Mouse (Mus musculus) limb, embryonic 11.5 days (tissue): ENCODE data around the gene Mrrf. TPM values are rescaled to one million over a fixed set of nuclear protein-coding genes. Genes with fewer than 3 reads are reported as not detected.
"Not testable (repeated sequence)": the region's sequence is repeated elsewhere in the genome, so short reads cannot be mapped to it uniquely, and the experiment has no call there.

ENCODE experiments used
- ATAC-seq: fragments of 200-750 bp; cut with Nextera tagmentation; 2 replicates; pipeline ENCODE4 v1.8.0; 2017; ENCODE audit warnings: low read depth; ENCODE audit not compliant: insufficient number of reproducible peaks, low FRiP score, low TSS enrichment
- DNase-seq: peaks from one replicate; pipeline ENCODE4 v3.0.0-alpha.2; 2015; ENCODE audit warnings: low spot score
- H3K27ac ChIP-seq: fragments of 300-500 bp; sonication (generic); replicated peaks from 2 replicates; pipeline ENCODE4 v1.5.1; 2014; ENCODE audit warnings: low read depth, mild to moderate bottlenecking, low read length
- H3K27me3 ChIP-seq: fragments of 300-500 bp; sonication (generic); 2 replicates; pipeline ENCODE4 v1.6.1; 2014; ENCODE audit warnings: mild to moderate bottlenecking, low read length, mixed read lengths; ENCODE audit not compliant: control insufficient read depth, insufficient read depth
- H3K36me3 ChIP-seq: fragments of 300-500 bp; sonication (generic); 2 replicates; pipeline ENCODE4 v1.6.1; 2014; ENCODE audit warnings: mild to moderate bottlenecking, low read length, moderate library complexity, mixed read lengths; ENCODE audit not compliant: control insufficient read depth, insufficient read depth
- H3K4me1 ChIP-seq: fragments of 300-500 bp; sonication (generic); 2 replicates; pipeline ENCODE4 v1.6.1; 2014; ENCODE audit warnings: low read length, mixed read lengths; ENCODE audit not compliant: control insufficient read depth, insufficient read depth
- H3K4me2 ChIP-seq: fragments of 300-500 bp; sonication (generic); 2 replicates; pipeline ENCODE4 v1.6.1; 2014; ENCODE audit warnings: low read depth, mild to moderate bottlenecking, moderate library complexity; ENCODE audit not compliant: severe bottlenecking
- H3K4me3 ChIP-seq: fragments of 300-500 bp; sonication (generic); 2 replicates; pipeline ENCODE4 v1.5.1; 2014; ENCODE audit warnings: low read depth, low read length
- H3K9ac ChIP-seq: fragments of 300-500 bp; sonication (generic); 2 replicates; pipeline ENCODE4 v1.6.1; 2014; ENCODE audit warnings: mild to moderate bottlenecking, low read length
- H3K9me3 ChIP-seq: fragments of 300-500 bp; sonication (generic); 2 replicates; pipeline ENCODE4 v1.6.1; 2016; ENCODE audit warnings: low read length; ENCODE audit not compliant: control insufficient read depth
- WGBS: fragments of 180-500 bp; shearing (Covaris S2); extraction: QIAGEN DNeasy Blood & Tissue Kit; methylation state at CpG from one replicate; pipeline ENCODE4 v1.1.7; 2014; 5-methylcytosine and 5-hydroxymethylcytosine counted together
- polyA plus RNA-seq: library from polyadenylated mRNA; unstranded; fragments of >200 nt; fragmentation: Nextera tagmentation; extraction: Ambion mirVana; gene quantifications from 2 replicates; pipeline ENCODE4 v1.2.1, GENCODE M21; 2014

Mrrf gene
- polyA plus RNA-seq, 1 experiment from 2014 or later = 26.5 TPM

- H3K27ac ChIP-seq = no peak overlapping the region
Observed at GRCm38 (mm10) chr2:36157461-36157860, 21.3 kb downstream of the Mrrf start.

DNA sequence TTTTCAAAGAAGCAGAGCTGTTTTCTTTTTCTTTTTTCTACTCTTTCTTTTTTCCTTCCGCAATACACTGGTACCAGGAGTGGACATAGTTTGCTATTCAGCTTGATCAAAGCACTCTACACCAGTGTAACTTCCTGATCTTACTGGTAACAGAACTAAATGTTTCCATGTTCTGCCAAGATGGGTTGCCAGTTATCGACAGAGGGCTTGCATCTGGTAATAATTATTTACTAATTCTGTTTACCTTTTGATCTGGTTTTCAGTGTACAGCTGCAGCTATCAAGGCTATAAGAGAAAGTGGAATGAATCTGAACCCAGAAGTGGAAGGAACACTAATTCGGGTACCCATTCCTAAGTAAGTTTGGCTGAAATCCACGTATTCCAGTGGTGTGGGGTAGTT, 23.1 kb downstream of the Mrrf start:
- Histone ChIP-seq H3K4me3 (no peak overlapping the region), H3K4me1 (no peaks in the 10 kb centered on the region), H3K9ac (no peak overlapping the region), H3K27ac (no peak overlapping the region), H3K9me3 (no peaks in the 10 kb centered on the region), H3K4me2 (no peak overlapping the region), H3K27me3 (no peaks in the 10 kb centered on the region), H3K36me3 (no peaks in the 10 kb centered on the region)
- 35% methylated on average over 4 of the region's 4 CpGs for WGBS
- no peak for DNase-seq
- no peak for ATAC-seq

More at GRCm38 (mm10) chr2:36157461-36157860, 21.3 kb downstream of the Mrrf start:
- Histone ChIP-seq H3K36me3 (no peaks in the 10 kb centered on the region), H3K9me3 (no peaks in the 10 kb centered on the region), H3K4me2 (no peak overlapping the region), H3K4me3 (no peak overlapping the region), H3K9ac (no peak overlapping the region), H3K4me1 (no peaks in the 10 kb centered on the region), H3K27me3 (no peaks in the 10 kb centered on the region)
- ATAC-seq = no peak
- no peak for DNase-seq
- WGBS = 94% methylated on average over 1 of the region's 1 CpGs

DNA sequence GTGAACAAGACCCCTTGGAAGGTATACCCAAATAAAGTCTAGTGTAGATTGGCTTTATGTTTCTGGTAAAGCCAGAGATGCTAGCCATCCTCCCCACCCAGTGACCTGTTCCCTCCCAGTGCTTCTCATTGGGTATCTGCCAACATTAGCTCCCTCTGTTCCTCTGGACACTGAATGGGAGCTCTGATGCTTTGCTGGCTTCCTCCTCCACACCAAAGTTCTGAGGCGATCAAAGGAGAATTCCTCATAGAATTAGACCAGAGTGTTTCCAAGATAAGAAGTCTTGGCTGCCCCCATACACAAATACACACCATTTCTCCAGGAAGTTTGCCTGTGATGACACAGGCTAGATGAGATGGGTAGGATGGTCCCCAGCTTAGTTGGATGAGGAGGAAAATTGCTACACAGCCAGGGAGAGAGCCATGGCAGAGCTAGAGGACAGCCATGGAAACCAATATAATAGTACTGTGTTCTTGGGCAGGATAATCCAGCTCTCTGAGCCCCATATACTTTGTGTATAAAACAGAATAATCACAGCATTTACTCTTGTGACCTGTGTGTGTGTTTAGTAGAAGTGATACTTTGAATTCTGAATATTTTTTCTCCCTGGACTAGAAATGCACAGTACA, 31.9 kb downstream of the Mrrf start:
- no peaks in the 10 kb centered on the region for H3K36me3 ChIP-seq
- H3K27ac ChIP-seq = no peak overlapping the region
- no peaks in the 10 kb centered on the region for H3K4me1 ChIP-seq
- H3K27me3 ChIP-seq = no peaks in the 10 kb centered on the region
- no peak overlapping the region for H3K9ac ChIP-seq
- no peak overlapping the region for H3K4me3 ChIP-seq
- ATAC-seq (no peak), DNase-seq (no peak)
- 87% methylated on average over 1 of the region's 1 CpGs for WGBS
- H3K4me2 ChIP-seq = no peak overlapping the region
- H3K9me3 ChIP-seq = no peaks in the 10 kb centered on the region

DNA sequence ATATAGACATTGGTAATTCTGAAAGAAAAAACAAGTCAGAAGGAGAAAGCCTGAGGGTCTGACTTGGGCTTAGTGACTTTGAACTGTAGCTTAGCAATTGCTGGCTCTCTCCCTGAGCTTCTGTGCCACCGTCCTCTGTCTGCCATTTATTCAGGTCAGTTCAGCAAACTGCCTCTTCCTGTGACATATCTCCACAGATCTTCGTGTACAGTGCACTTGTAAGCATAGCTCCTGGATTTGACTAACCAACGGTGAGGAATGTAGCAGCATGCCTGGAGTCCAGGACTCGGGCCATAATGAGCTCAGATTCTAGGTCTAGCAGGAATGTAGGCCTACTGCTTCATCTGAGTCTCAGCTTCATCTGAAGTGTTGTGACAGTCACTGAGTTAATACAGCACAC, 33.0 kb downstream of the Mrrf start:
- Histone ChIP-seq H3K4me2 (no peak overlapping the region), H3K9me3 (no peaks in the 10 kb centered on the region), H3K27me3 (no peaks in the 10 kb centered on the region), H3K9ac (no peak overlapping the region), H3K36me3 (no peaks in the 10 kb centered on the region), H3K4me3 (no peak overlapping the region), H3K27ac (no peak overlapping the region), H3K4me1 (no peaks in the 10 kb centered on the region)
- 85% methylated on average over 4 of the region's 4 CpGs for WGBS
- no peak for ATAC-seq
- DNase-seq = no peak

GRCm38 (mm10) chr2:36172136-36172535, 35.9 kb downstream of the Mrrf start:
- WGBS = 77% methylated on average over 4 of the region's 4 CpGs

GRCm38 (mm10) chr2:36172574-36172973, 36.4 kb downstream of the Mrrf start:
- H3K9ac ChIP-seq = no peak overlapping the region
- no peak overlapping the region for H3K4me2 ChIP-seq
- H3K27ac ChIP-seq = no peak overlapping the region
- ATAC-seq = no peak
- H3K27me3 ChIP-seq = no peaks in the 10 kb centered on the region
- DNase-seq = no peak
- H3K4me1 ChIP-seq = no peaks in the 10 kb centered on the region
- 90% methylated on average over 3 of the region's 3 CpGs for WGBS
- no peak overlapping the region for H3K4me3 ChIP-seq
- no peaks in the 10 kb centered on the region for H3K36me3 ChIP-seq
- no peaks in the 10 kb centered on the region for H3K9me3 ChIP-seq

More at GRCm38 (mm10) chr2:36172136-36172535, 35.9 kb downstream of the Mrrf start:
- DNase-seq (no peak), ATAC-seq (no peak)
- H3K4me1 ChIP-seq = no peaks in the 10 kb centered on the region
- no peak overlapping the region for H3K4me3 ChIP-seq
- H3K9me3 ChIP-seq = no peaks in the 10 kb centered on the region
- H3K9ac ChIP-seq = no peak overlapping the region
- no peaks in the 10 kb centered on the region for H3K36me3 ChIP-seq
- no peak overlapping the region for H3K27ac ChIP-seq
- H3K27me3 ChIP-seq = no peaks in the 10 kb centered on the region
- no peak overlapping the region for H3K4me2 ChIP-seq

DNA sequence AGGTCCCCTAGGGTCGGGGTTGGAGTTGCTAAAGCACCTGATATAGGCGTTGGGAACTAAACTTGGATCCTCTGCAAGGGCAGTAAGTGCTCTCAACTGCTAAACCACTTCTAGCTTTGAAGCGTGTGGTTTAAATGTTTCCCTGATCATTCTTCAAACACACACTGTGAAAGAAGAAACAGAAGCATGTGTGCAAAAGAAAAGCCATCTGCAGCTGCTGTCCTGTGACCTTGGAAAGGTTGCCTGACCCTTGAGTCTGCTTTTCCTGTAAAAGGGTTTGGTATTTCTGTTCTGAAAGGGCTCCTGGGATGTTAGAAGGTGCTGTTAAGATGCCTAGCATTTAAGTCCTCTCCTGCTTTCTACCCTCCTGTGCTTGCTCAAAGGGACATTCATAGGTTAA, 43.3 kb downstream of the Mrrf start:
- Histone ChIP-seq H3K9ac (no peak overlapping the region), H3K9me3 (no peaks in the 10 kb centered on the region), H3K36me3 (no peaks in the 10 kb centered on the region; the same call in 1 of the 2 replicates), H3K27ac (no peak overlapping the region), H3K27me3 (no peaks in the 10 kb centered on the region), H3K4me2 (no peak overlapping the region), H3K4me1 (no peaks in the 10 kb centered on the region), H3K4me3 (no peak overlapping the region)
- 67% methylated on average over 3 of the region's 3 CpGs for WGBS
- ATAC-seq (no peak), DNase-seq (no peak)

DNA sequence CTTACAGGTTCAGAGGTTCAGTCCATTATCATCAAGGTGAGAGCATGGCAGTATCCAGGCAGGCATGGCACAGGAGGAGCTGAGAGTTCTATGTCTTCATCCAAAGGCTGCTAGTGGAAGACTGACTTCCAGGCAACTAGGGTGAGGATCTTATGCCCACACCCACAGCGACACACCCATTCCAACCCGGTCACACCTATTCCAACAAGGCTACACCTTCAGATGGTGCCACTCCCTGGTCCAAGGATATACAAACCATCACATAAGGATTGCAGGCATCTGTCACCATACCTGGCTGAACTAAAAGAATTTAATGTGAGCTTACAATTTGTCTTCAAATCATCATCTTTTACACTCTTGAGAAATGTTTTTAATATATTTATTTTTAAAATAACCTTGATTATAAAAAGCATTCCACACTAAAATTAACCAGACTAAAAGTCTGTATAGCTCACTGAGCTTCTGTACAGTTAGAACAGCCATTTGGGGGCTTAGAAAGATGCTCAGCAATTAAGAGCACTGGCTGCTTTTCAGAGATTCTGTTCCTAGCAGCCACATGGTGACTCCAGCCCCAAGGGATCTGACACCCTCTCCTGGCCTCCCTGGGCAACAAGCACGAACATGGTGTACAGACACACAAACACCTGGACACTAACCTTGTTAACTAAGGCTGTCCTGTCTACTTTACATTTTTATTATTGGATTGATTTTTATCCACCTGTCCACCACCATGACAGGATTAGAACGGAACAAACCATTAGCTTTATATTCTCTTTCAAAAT, 45.6 kb downstream of the Mrrf start:
- 91% methylated on average over 4 of the region's 4 CpGs for WGBS
- not testable (repeated sequence) for H3K4me1 ChIP-seq, H3K9ac ChIP-seq, H3K9me3 ChIP-seq, H3K36me3 ChIP-seq, DNase-seq, H3K27ac ChIP-seq, ATAC-seq, H3K4me3 ChIP-seq, H3K4me2 ChIP-seq, H3K27me3 ChIP-seq
